Mouse (Mus musculus) kidney, adult 2 months (tissue): ENCODE data around the gene Shtn1. TPM values are rescaled to one million over a fixed set of nuclear protein-coding genes. Genes with fewer than 3 reads are reported as not detected.

Source experiments
- DNase-seq: peaks from one replicate; pipeline ENCODE4 v3.0.0; 2021
- H3K27ac ChIP-seq: fragments of 200-500 bp; 2 replicates; pipeline ENCODE4 v1.5.1; 2012; ENCODE audit warnings: low read depth, low read length, control low read depth, inconsistent platforms; ENCODE audit not compliant: insufficient read depth
- H3K27me3 ChIP-seq: fragments of 200-500 bp; replicated peaks from 2 replicates; pipeline ENCODE4 v1.6.1; 2012; ENCODE audit warnings: mild to moderate bottlenecking, moderate library complexity, low read length, inconsistent platforms; ENCODE audit not compliant: control insufficient read depth, insufficient read depth
- H3K36me3 ChIP-seq: fragments of 200-500 bp; 2 replicates; pipeline ENCODE4 v1.6.1; 2012; ENCODE audit warnings: mild to moderate bottlenecking, moderate library complexity, low read length, inconsistent platforms; ENCODE audit not compliant: control insufficient read depth, insufficient read depth
- H3K4me1 ChIP-seq: fragments of 200-500 bp; 2 replicates; pipeline ENCODE4 v1.6.1; 2011; ENCODE audit warnings: low read length; ENCODE audit not compliant: control insufficient read depth, insufficient read depth
- H3K4me3 ChIP-seq: fragments of 200-500 bp; 2 replicates; pipeline ENCODE4 v1.5.1; 2011; ENCODE audit warnings: mild to moderate bottlenecking, low read depth, low read length, control low read depth; ENCODE audit not compliant: insufficient read depth
- CTCF ChIP-seq: fragments of 200-500 bp; conservative IDR thresholded peaks from 2 replicates; pipeline ENCODE4 v1.5.1; 2011; ENCODE audit warnings: low read depth, mild to moderate bottlenecking, control low read depth, low read length, moderate library complexity, mixed read lengths; ENCODE audit not compliant: insufficient read depth, insufficient read length
- POLR2A ChIP-seq: fragments of 200-500 bp; IDR thresholded peaks from one replicate; pipeline ENCODE4 v1.6.1; 2011; ENCODE audit warnings: low read depth, low read length, control low read depth
- WGBS: fragments of 180-500 bp; shearing (Covaris S2); methylation state at CpG from one replicate; pipeline ENCODE4 v1.1.7; 2018; 5-methylcytosine and 5-hydroxymethylcytosine counted together
- polyA plus RNA-seq: library from polyadenylated mRNA; depleted of rRNA; stranded (reverse); fragments of >200 nt; gene quantifications from 2 replicates; pipeline ENCODE4 v1.2.3, GENCODE M21; 2012

The Shtn1 gene
- polyA plus RNA-seq, 1 experiment = 3.7 TPM

GRCm38 (mm10) chr19:58978401-58979171, 97.3 kb downstream of the Shtn1 start:
- no peak for TF ChIP-seq POLR2A
- TF ChIP-seq CTCF = no peak
- 61% methylated on average over 11 of the region's 11 CpGs for WGBS
- Histone ChIP-seq H3K36me3 (no peaks in the 10 kb centered on the region), H3K4me1 (no peaks in the 10 kb centered on the region), H3K27ac (no peak overlapping the region), H3K27me3 (no peaks in the 10 kb centered on the region), H3K4me3 (no peak overlapping the region)
- no peak for DNase-seq

- DNase-seq = no peak
- Histone ChIP-seq H3K4me1 (no peaks in the 10 kb centered on the region), H3K27me3 (no peaks in the 10 kb centered on the region), H3K36me3 (no peaks in the 10 kb centered on the region), H3K27ac (no peak overlapping the region), H3K4me3 (no peak overlapping the region)
- TF ChIP-seq CTCF (no peak), POLR2A (no peak)
- WGBS = 69% methylated on average over 11 of the region's 11 CpGs
Observed at GRCm38 (mm10) chr19:58975216-58975863, 100.6 kb downstream of the Shtn1 start.

DNA sequence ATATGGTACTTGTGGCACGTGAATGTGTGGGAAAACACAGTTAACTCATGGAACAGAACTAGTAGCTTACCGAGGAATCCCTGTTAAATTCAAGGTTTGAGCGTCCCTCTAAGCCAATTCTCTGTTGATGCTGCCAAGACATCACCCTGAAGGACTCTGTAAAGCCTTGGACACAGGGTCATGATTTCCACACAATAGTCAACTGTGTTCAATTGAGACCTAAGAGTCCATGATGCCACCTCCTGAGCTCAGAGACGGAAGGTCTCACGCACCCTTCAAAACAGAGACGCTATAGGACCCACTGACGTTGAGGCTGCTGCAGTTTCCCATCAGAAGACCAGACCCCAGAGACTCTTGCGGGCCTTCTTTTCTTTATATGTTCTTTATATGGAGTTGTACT, 101.8 kb downstream of the Shtn1 start:
- H3K27me3 ChIP-seq = no peaks in the 10 kb centered on the region
- WGBS = 91% methylated on average over 8 of the region's 8 CpGs
- no peak for TF ChIP-seq CTCF
- TF ChIP-seq POLR2A = no peak

GRCm38 (mm10) chr19:58970826-58971225, 105.1 kb downstream of the Shtn1 start:
- H3K4me3 ChIP-seq = peak overlapping the region; percentile 6; the same call in 1 of the 2 replicates
- H3K27me3 ChIP-seq = no peaks in the 10 kb centered on the region
- no peaks in the 10 kb centered on the region for H3K36me3 ChIP-seq
- 41% methylated on average over 13 of the region's 13 CpGs for WGBS
- no peak overlapping the region for H3K27ac ChIP-seq
- no peaks in the 10 kb centered on the region for H3K4me1 ChIP-seq
- TF ChIP-seq CTCF = no peak
- TF ChIP-seq POLR2A = no peak
- DNase-seq = no peak

More for the DNA sequence above, 101.8 kb downstream of the Shtn1 start:
- Histone ChIP-seq H3K4me1 (no peaks in the 10 kb centered on the region), H3K4me3 (no peak overlapping the region), H3K27ac (no peak overlapping the region), H3K36me3 (no peaks in the 10 kb centered on the region)
- DNase-seq = no peak

DNA sequence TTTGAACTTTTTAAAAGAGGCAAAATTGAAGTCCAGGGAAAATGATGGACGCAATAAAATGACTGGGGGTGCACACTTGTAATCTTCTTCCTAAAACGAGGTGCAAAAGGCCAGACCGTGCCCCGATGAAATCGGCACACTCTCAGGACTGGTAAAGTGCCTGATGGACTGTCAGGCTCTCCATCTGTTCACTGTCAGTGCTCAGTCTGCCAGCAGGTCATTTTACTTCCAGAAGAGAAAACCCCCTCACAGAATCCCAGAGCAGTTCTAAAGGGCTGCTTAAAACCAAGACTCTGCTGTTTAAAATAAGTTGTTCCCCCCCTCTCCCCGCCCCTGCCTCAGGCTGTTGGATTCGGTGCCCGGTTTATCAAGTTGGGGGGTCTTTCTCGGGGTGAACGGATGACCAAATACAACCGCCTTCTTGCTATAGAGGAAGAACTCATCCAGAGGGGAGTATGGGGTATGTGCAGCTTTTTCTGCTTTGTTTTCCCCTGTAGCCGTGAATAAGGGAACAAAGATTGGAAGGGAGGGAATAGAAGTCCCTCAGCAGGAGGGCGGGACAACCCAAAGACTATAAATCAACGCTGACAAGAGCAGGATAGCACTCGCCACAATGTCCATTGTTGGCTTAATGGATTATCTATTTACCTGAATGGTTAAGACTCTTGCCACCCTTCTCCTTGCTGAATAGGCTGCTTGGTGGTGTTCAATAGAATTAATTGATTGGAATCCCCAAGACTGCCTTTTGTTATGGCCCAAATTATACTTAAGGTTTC, 107.0 kb downstream of the Shtn1 start:
- DNase-seq = no peak
- 42% methylated on average over 15 of the region's 15 CpGs for WGBS
- TF ChIP-seq CTCF = no peak
- TF ChIP-seq POLR2A = no peak
- Histone ChIP-seq H3K27me3 (no peaks in the 10 kb centered on the region), H3K4me3 (no peak overlapping the region), H3K4me1 (no peaks in the 10 kb centered on the region), H3K36me3 (no peaks in the 10 kb centered on the region), H3K27ac (no peak overlapping the region)

DNA sequence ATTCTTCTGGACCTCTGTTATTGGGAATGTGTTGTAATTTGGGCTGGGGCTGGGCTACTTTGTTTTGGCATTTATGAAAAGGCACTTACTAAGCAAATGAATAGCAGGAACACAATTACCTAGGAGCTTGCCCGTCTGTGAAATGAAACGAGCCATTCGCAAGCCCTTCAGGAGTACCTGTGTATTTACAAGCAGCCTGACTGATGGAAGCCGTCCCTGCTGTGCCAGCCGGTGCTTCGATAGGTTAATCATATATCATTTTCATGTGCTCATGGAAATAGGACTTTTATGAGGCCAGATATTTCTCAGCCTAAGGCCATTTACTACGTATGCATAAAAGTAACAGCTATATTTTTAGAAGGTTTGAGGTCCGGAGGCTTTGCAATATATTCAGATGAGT, 112.9 kb downstream of the Shtn1 start:
- Histone ChIP-seq H3K27ac (no peak overlapping the region), H3K27me3 (no peaks in the 10 kb centered on the region), H3K4me1 (no peaks in the 10 kb centered on the region), H3K36me3 (no peaks in the 10 kb centered on the region), H3K4me3 (no peak overlapping the region)
- TF ChIP-seq POLR2A (no peak), CTCF (no peak)
- WGBS = 53% methylated on average over 8 of the region's 8 CpGs
- no peak for DNase-seq

DNA sequence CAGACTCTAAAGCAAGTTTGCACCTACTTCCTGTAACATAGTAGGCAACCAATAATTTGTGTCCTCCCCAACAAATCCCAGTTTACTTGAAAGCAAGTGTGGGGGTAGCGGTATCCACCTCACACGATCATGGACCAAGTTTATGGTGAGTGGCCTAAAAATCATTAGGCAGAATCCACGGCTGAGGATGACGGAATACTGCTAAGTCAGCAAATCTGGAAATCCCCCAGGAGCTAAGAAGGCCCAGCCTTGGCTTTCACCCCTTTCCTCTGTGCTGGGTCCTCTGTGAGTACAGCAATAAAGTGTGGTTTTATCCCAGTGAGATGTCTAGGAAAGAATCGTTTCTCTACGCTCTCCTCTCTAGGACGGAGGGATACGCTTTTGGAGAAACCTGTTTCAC, 121.1 kb downstream of the Shtn1 start:
- 88% methylated on average over 8 of the region's 8 CpGs for WGBS
- Histone ChIP-seq H3K36me3 (no peaks in the 10 kb centered on the region), H3K27me3 (no peaks in the 10 kb centered on the region), H3K27ac (no peak overlapping the region), H3K4me1 (no peaks in the 10 kb centered on the region), H3K4me3 (no peak overlapping the region)
- TF ChIP-seq POLR2A (no peak), CTCF (no peak)
- no peak for DNase-seq
